Mouse (Mus musculus): ENCODE data around the gene Ogfrl1. TPM values are rescaled to one million over a fixed set of nuclear protein-coding genes. Genes with fewer than 3 reads are reported as not detected.

The Ogfrl1 gene
- total RNA-seq, 2 experiments from 2014 or later = 71.3 to 90.3 TPM

DNA sequence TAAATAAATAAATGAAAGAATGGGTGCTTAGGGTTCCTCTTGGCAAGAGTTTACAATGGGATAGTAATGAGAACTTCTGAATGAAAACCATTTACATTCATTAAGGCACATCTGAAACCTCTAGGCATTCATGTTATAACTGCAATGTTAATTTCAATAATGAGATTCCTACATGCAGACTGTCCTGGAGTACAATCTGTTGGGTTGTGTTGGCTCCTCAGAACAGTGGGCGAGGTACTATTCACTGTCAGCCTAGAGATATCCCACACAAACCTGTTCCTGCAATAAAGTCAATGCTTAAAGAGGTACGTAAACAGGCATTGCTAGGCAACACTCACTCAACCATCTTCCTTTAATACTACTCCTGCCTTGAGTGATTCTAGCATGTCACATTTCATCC, 32.0 kb downstream of the Ogfrl1 start:
- DNase-seq (ENCODE audit: low spot score in 2 of 2) = no peak

DNA sequence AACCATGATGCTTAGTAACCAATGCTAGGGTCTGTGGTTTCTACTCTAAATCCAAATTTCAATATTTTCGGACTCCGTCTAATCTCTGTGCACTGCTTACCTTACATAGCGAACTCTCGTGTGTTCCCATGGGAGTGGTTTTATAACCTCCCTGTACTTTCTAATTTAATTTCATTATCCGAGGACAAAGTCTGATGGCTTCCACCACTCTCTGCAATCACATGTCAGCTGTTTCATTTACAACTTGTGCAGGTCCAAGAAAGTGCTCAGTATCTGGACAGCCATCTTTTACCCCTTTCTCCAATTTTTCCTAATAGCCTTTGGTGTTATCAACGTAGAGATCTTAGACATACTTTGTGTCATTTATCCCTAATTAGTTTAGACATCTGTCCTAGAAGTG, 44.7 kb downstream of the Ogfrl1 start:
- no peak for DNase-seq (ENCODE audit: low spot score in 2 of 2)

DNA sequence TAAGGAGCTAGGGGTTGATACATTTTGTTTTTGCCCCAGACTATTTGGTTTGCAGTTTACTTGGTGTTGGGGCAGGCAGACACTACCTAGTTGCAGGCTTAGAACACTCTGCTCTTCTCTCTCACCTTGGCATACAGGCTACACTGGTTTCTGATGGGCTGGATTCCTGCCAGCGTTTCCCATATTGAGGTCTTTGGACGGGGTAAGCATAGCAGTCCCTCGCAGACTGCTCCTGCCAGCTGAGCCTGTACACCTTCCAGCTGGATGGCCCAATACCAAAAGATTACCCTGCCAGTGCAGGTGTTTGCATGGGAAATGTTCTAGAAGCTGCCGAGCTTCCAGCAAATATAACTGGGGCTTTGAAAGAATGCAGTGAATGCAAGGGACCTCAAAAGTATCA, 45.8 kb downstream of the Ogfrl1 start:
- DNase-seq (ENCODE audit: low spot score in 2 of 2) = no peak

DNA sequence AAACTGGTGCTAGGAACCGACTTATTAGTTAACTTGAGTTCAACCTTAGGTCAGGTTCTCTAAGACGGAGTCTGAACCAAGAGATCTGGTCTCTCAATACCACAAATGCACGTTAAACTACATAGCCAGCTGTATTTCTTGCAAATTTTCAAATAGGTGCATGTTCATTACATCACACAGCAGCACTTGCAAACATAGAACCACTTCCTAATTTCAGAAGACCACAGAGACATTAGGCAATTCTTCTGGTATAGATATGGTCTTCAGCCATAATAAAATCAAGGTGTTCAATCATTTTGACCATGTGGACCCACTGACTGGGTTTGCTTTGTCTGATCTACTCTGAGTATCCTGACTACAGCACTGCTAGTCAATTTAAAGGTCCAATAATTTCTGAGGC, 51.9 kb downstream of the Ogfrl1 start:
- DNase-seq (ENCODE audit: low spot score in 2 of 2) = no peak

DNA sequence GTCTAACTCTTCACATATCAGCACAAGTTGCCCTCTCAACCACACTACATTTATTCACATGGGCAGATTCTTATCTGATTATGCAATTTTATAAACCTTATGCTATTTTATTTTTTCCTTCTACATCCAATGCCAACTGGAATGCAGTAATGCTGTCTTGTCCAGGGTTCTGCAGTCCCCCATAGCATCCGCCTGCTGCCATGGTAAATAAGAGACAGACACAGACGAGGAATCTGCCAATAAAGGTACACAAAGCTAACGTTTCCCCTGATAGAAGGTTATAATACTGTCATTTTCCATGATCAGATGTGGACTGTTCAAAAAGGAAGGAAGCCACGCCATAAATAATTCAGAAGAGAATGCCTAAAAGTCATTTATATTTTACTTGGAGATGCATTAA, 54.7 kb downstream of the Ogfrl1 start:
- no peak for DNase-seq (ENCODE audit: low spot score in 2 of 2)

DNA sequence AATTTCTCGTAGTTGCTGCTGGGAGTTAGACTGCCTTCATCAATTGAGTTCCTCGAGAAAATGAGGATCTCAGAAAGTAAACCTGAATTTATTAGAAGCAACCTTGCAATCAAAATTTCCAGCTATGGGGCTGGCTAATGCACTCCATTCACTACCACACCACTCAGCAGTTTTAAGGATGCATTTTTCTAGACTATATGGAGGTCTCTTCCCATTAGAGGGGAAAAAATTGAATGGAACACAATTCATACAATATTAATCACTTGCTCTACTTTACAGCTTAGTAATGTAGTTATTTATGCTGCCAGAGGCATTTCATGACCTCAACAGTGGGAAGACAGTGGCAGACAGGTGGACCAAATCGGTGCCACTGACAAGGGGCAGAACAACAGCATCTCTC, 55.3 kb downstream of the Ogfrl1 start:
- no peak for DNase-seq (ENCODE audit: low spot score in 2 of 2)

DNA sequence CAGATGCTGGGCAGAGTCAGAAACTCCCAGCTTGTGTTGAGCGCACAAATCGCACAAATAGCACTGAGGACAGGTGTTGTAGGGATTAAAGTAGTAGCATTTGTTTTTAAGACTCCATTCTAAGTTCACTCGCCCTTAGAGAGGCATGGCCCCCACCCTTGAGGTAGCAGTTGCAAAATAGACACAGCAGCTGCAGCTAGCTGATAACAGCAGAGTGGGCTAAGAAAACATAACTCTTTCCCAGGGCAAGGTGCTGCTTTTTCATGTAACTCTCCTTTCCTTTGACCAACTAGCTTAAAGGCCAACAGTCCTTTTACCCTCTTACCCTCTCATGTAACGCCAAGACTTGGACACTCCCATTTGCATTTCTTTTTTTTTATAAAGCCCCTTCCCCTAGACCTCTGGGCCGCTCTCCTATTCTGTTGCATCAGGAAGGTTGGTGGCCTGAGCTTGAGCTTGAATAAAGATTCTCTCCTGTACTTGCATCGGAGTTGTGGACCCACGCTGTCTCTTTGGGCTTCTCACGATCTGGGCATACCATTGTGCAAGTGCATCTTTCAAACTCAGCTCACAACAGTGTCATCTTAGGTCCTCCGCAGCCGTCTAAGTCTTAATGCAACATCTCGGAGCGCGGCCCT, 61.7 kb downstream of the Ogfrl1 start:
- no peak for DNase-seq (ENCODE audit: low spot score in 2 of 2)

DNA sequence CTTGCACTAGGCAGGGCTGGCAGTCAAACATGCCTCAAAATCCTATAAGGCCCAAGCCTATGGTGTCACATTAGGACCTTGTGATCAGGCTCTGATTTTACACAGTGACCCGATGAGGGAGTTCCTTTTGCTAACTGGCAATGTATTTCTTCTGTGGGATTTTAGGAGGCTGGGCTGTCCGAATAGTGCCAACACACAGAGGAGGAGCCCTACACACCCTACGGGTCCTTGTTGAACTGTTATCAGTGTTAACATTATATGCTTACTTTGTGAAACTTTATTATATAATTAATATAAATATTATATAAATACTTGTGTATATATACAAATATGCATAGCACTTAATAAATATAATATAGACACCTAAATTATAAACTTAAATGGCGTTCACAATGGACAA, 62.5 kb downstream of the Ogfrl1 start:
- no peak for DNase-seq (ENCODE audit: low spot score in 2 of 2)

DNA sequence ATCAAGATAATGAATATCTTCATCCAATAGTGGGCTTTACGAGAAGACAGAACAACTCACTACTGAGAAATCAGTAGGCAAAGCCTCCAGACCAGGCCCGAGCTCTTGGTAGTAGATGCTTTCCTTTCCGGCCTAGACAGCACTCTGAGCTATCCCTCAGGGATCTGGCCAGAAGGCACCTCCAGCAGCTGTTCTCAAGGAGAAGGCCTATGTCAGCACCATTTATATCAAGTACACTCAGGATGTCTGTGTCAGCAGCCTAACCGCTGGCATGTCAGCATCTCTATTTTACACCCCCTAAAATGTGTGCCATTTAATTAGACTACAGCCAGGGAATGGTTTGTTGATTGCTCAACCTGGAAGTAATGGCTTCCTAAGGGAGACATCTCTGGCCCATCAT, 65.4 kb downstream of the Ogfrl1 start:
- no peak for DNase-seq (ENCODE audit: low spot score in 2 of 2)

DNA sequence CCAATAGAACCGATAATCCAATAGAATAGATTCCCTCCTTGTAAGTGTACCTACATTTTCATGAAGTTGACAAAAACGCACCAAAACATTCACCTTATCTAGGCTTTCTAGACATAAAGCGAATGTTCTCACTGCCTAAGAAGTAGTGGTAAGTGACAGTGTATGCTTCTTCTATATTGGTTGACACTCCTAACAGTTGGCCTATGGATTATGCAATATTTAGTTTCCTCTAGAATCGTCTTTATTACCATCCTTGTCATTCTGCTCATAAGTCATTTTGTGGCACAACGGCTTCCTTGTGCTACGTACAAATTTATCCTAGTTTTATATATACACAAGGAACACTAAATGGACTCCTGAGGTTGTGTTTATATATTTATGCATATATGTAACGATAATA, 72.4 kb downstream of the Ogfrl1 start:
- no peak for DNase-seq (ENCODE audit: low spot score in 2 of 2)

DNA sequence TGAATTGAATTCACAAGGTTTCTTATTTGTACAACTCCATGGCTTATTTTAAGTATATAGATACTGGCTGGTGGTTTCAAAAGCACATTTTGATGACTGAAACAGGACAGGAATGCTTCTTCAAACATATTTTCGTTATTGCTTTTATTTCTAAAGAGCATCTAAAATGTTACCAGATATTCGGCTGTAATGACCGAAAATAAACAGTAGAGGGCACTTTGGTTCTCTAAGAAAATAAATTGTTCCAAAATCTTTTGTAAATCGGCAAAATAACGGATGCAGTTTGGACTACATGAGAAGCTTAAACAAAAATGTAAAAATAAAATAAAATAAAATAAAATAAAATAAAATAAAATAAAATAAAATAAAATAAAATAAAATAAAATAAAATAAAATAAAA, 73.3 kb downstream of the Ogfrl1 start:
- no peak for DNase-seq (ENCODE audit: low spot score in 2 of 2)

DNA sequence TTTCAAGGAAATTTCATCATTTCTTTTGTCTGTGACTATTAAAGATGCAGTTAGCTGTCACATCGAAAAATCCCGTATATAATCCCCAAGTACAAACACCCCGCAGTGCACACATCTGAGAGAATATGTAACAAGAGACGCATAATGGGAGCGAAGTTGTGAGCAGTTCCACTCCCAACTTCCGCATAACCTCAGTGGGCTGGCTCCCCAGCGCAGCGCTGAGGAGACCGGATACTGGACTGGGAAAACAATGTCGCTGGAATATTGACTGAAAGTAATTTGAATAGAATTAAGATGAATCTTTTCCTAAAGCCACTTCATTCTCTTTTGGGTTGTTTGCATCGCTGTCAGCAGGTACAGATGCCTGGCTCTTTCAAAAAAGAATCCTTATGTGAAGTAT, 74.3 kb downstream of the Ogfrl1 start:
- no peak for DNase-seq (ENCODE audit: low spot score in 2 of 2)

DNA sequence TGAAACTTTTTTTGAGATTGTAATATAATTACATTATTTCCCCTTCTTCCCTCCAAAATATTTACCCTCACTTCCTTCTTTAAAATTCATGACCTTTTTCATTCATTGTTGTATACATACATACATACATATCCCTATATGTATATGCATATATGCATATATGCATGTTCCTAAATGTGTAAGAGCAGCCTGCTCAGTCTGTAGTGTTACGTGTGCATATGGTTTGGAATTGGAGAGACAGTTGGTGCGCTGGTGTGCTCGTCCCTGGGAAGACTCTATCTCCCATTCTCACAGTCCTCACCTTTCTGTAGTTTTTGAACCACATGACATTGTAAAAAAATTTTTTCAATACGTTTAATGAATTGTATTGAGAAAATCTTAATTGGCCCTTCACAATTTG, 75.4 kb downstream of the Ogfrl1 start:
- DNase-seq (ENCODE audit: low spot score in 2 of 2) = no peak

DNA sequence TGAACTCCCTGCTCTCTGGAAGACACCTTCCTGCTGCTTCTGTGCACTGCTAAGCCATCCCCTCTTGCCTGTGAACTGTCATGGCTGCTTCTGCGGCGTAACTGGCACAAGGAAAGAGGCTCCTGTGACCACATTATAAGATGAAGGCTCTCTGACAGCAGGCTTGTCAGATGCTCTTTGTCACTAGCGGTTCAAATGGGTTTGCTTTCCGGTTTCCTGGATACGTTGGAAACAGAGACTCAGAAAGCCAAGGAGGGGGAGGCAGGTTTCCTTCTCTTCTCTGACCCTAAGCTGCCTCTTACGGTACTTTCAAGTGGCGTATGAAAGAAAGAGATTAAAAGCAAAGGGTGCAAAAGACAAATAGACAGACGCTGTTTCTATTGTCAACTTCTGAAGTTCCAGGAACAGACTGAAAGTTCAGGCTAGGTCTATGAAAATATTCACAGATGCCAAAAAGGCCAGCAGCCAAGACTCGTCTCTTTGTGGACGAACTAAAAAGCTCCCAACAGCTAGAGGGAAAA, 76.2 kb downstream of the Ogfrl1 start:
- peak; percentile 14 to 22 for DNase-seq (ENCODE audit: low spot score in 2 of 2)

DNA sequence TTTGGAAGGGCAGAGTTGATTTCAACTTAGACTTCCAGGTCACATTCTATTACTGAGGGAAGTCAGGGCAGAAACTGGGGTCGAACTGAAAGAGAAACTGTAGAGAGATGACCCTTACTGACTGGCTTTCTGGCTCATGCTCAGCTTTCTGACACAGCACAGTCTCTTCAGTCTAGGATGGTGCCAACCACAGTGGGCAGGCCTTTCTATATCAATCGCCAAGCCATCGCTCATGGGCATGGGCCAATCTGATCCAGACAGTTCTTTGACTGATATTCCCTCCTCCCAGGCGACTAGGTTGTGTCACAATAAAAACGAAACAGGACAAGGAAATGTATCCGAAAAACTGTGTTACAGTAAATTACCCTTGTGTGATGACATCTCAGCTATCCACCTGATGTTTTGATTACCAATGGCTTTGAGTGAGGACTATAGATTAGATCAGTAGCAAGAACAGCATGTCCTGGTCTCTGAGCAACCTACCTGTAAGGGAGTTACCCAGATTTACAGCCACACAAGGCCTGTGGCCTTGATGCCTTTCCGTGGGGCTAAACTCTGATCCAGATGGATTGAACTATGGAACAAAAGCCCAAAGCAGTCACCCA, 76.9 kb downstream of the Ogfrl1 start:
- no peak for DNase-seq (ENCODE audit: low spot score in 2 of 2)
